Mouse (Mus musculus): ENCODE data around the gene Scn3a.

GRCm38 (mm10) chr2:65607813-65608212 lies 40.4 kb upstream of the Scn3a start:
- TF ChIP-seq POLR2A (IDR thresholded peaks at IDR 0.05; ENCODE audit: insufficient read depth, low read depth, low read length) (no peak), CTCF (IDR thresholded peaks at IDR 0.05; ENCODE audit: insufficient read depth, low read depth, low read length) (no peak)
